Mouse (Mus musculus) liver, embryonic 16.5 days (tissue): ENCODE data around the gene Rsc1a1. TPM values are rescaled to one million over a fixed set of nuclear protein-coding genes. Genes with fewer than 3 reads are reported as not detected.

Experiments used
- ATAC-seq: fragments of 200-750 bp; cut with Nextera tagmentation; 2 replicates; pipeline ENCODE4 v1.8.0; 2017; ENCODE audit warnings: low read depth, mild to moderate bottlenecking, moderate number of reproducible peaks, moderate library complexity
- H3K27ac ChIP-seq: fragments of 300-500 bp; sonication (generic); 2 replicates; pipeline ENCODE4 v1.5.1; 2014; ENCODE audit warnings: mild to moderate bottlenecking, low read length
- H3K27me3 ChIP-seq: fragments of 300-500 bp; sonication (generic); 2 replicates; pipeline ENCODE4 v1.6.1; 2014; ENCODE audit warnings: low read depth, low read length, mixed read lengths; ENCODE audit not compliant: control insufficient read depth, insufficient read depth
- H3K36me3 ChIP-seq: fragments of 300-500 bp; sonication (generic); 2 replicates; pipeline ENCODE4 v1.6.1; 2014; ENCODE audit warnings: mild to moderate bottlenecking; ENCODE audit not compliant: control insufficient read depth, insufficient read depth
- H3K4me1 ChIP-seq: fragments of 300-500 bp; sonication (generic); 2 replicates; pipeline ENCODE4 v1.6.1; 2014; ENCODE audit warnings: low read depth, low read length, mixed read lengths; ENCODE audit not compliant: control insufficient read depth
- H3K4me2 ChIP-seq: fragments of 300-500 bp; sonication (generic); 2 replicates; pipeline ENCODE4 v1.6.1; 2014; ENCODE audit warnings: low read depth, low read length, mixed read lengths
- H3K4me3 ChIP-seq: fragments of 300-500 bp; sonication (generic); 2 replicates; pipeline ENCODE4 v1.5.1; 2014; ENCODE audit warnings: low read depth, mild to moderate bottlenecking, low read length
- H3K9ac ChIP-seq: fragments of 300-500 bp; sonication (generic); 2 replicates; pipeline ENCODE4 v1.6.1; 2014; ENCODE audit warnings: low read depth, low read length
- H3K9me3 ChIP-seq: fragments of 300-500 bp; sonication (generic); replicated peaks from 2 replicates; pipeline ENCODE4 v1.6.1; 2016; ENCODE audit warnings: low read length; ENCODE audit not compliant: control insufficient read depth
- WGBS: fragments of 180-500 bp; shearing (Covaris S2); extraction: QIAGEN DNeasy Blood & Tissue Kit; methylation state at CpG from one replicate; pipeline ENCODE4 v1.1.7; 2014; ENCODE audit not compliant: insufficient replicate concordance; 5-methylcytosine and 5-hydroxymethylcytosine counted together
- polyA plus RNA-seq: library from polyadenylated mRNA; unstranded; fragments of >200 nt; fragmentation: Nextera tagmentation; extraction: Ambion mirVana; gene quantifications from 2 replicates; pipeline ENCODE4 v1.2.1, GENCODE M21; 2015

Rsc1a1 gene
- polyA plus RNA-seq, 1 experiment from 2014 or later, result not detected

- Histone ChIP-seq H3K9me3 (no peaks in the 10 kb centered on the region), H3K27me3 (no peaks in the 10 kb centered on the region), H3K4me3 (no peak overlapping the region), H3K27ac (no peak overlapping the region), H3K9ac (no peak overlapping the region), H3K4me2 (no peak overlapping the region), H3K4me1 (peaks cover 15% of the 10 kb centered on the region), H3K36me3 (peaks cover 61% of the 10 kb centered on the region)
- 74% methylated on average over 1 of the region's 1 CpGs for WGBS
- no peak for ATAC-seq
Observed at GRCm38 (mm10) chr4:141711250-141711649, 25.9 kb upstream of the Rsc1a1 start.

GRCm38 (mm10) chr4:141708971-141709370 is 23.6 kb upstream of the Rsc1a1 start:
- H3K36me3 ChIP-seq, result peaks cover 80% of the 10 kb centered on the region
- H3K4me3 ChIP-seq, result no peak overlapping the region
- no peak for ATAC-seq
- H3K27me3 ChIP-seq, result no peaks in the 10 kb centered on the region
- no peak overlapping the region for H3K4me2 ChIP-seq
- WGBS, result 86% methylated on average over 2 of the region's 2 CpGs
- H3K4me1 ChIP-seq, result peaks cover 2% of the 10 kb centered on the region
- H3K9me3 ChIP-seq, result no peaks in the 10 kb centered on the region
- H3K27ac ChIP-seq, result no peak overlapping the region
- H3K9ac ChIP-seq, result no peak overlapping the region

- Histone ChIP-seq H3K4me3 (no peak overlapping the region), H3K36me3 (peaks cover 86% of the 10 kb centered on the region), H3K27ac (no peak overlapping the region), H3K27me3 (no peaks in the 10 kb centered on the region), H3K4me2 (no peak overlapping the region), H3K9me3 (no peaks in the 10 kb centered on the region), H3K9ac (no peak overlapping the region), H3K4me1 (no peaks in the 10 kb centered on the region; the same call in none of the 2 replicates)
- 82% methylated on average over 7 of the region's 7 CpGs for WGBS
- no peak for ATAC-seq
Observed at GRCm38 (mm10) chr4:141708005-141708404, 22.6 kb upstream of the Rsc1a1 start.

GRCm38 (mm10) chr4:141705331-141705730 is 19.9 kb upstream of the Rsc1a1 start:
- ATAC-seq, result no peak
- no peaks in the 10 kb centered on the region; the same call in none of the 2 replicates for H3K4me1 ChIP-seq
- H3K36me3 ChIP-seq, result peaks cover 76% of the 10 kb centered on the region
- no peaks in the 10 kb centered on the region for H3K27me3 ChIP-seq
- no peak overlapping the region for H3K4me3 ChIP-seq
- no peak overlapping the region for H3K9ac ChIP-seq
- H3K4me2 ChIP-seq, result no peak overlapping the region
- H3K27ac ChIP-seq, result no peak overlapping the region
- H3K9me3 ChIP-seq, result no peaks in the 10 kb centered on the region
- 85% methylated on average over 4 of the region's 4 CpGs for WGBS

- Histone ChIP-seq H3K4me3 (no peak overlapping the region), H3K36me3 (peaks cover 71% of the 10 kb centered on the region), H3K4me1 (no peaks in the 10 kb centered on the region; the same call in none of the 2 replicates), H3K9me3 (no peaks in the 10 kb centered on the region), H3K27me3 (no peaks in the 10 kb centered on the region), H3K9ac (no peak overlapping the region), H3K4me2 (no peak overlapping the region), H3K27ac (no peak overlapping the region)
- ATAC-seq, result no peak
- 88% methylated on average over 2 of the region's 2 CpGs for WGBS
Observed at GRCm38 (mm10) chr4:141704625-141705024, 19.2 kb upstream of the Rsc1a1 start.

GRCm38 (mm10) chr4:141694719-141695118 is 9.3 kb upstream of the Rsc1a1 start:
- Histone ChIP-seq H3K27me3 (no peaks in the 10 kb centered on the region), H3K4me3 (no peak overlapping the region), H3K36me3 (peaks cover 68% of the 10 kb centered on the region), H3K9me3 (no peaks in the 10 kb centered on the region), H3K4me2 (no peak overlapping the region), H3K9ac (no peak overlapping the region), H3K27ac (no peak overlapping the region), H3K4me1 (no peaks in the 10 kb centered on the region)
- ATAC-seq, result no peak
- WGBS, result 86% methylated on average over 8 of the region's 8 CpGs

- Histone ChIP-seq H3K4me3 (no peak overlapping the region), H3K27me3 (no peaks in the 10 kb centered on the region), H3K9ac (no peak overlapping the region), H3K36me3 (peaks cover 61% of the 10 kb centered on the region), H3K4me1 (no peaks in the 10 kb centered on the region), H3K27ac (no peak overlapping the region), H3K4me2 (no peak overlapping the region), H3K9me3 (no peaks in the 10 kb centered on the region)
- WGBS, result 47% methylated on average over 8 of the region's 8 CpGs
- ATAC-seq, result no peak
Observed at GRCm38 (mm10) chr4:141688505-141688904, 3.1 kb upstream of the Rsc1a1 start.

- Histone ChIP-seq H3K27me3 (no peaks in the 10 kb centered on the region), H3K27ac (no peak overlapping the region), H3K4me2 (no peak overlapping the region), H3K4me1 (peaks cover 2% of the 10 kb centered on the region; the same call in 1 of the 2 replicates), H3K9ac (no peak overlapping the region), H3K4me3 (no peak overlapping the region), H3K36me3 (peaks cover 47% of the 10 kb centered on the region), H3K9me3 (no peaks in the 10 kb centered on the region)
- WGBS, result 75% methylated on average over 8 of the region's 8 CpGs
- ATAC-seq, result no peak
Observed at GRCm38 (mm10) chr4:141686525-141686924, 1.1 kb upstream of the Rsc1a1 start.

GRCm38 (mm10) chr4:141686093-141686492 is 694 bp upstream of the Rsc1a1 start:
- Histone ChIP-seq H3K4me2 (no peak overlapping the region), H3K27me3 (no peaks in the 10 kb centered on the region), H3K9me3 (no peaks in the 10 kb centered on the region), H3K4me1 (peaks cover 2% of the 10 kb centered on the region; the same call in 1 of the 2 replicates), H3K9ac (no peak overlapping the region), H3K27ac (no peak overlapping the region), H3K36me3 (peaks cover 43% of the 10 kb centered on the region), H3K4me3 (no peak overlapping the region)
- ATAC-seq, result no peak
- 78% methylated on average over 3 of the region's 3 CpGs for WGBS
